Mouse (Mus musculus): ENCODE data around the gene Ppp1r12c. TPM values are rescaled to one million over a fixed set of nuclear protein-coding genes. Genes with fewer than 3 reads are reported as not detected.
A peak's percentile ranks its signal among the peaks of the same experiment; 100 is the strongest.

Ppp1r12c gene
- total RNA-seq, 1 experiment from 2014 or later: 190 TPM

DNA sequence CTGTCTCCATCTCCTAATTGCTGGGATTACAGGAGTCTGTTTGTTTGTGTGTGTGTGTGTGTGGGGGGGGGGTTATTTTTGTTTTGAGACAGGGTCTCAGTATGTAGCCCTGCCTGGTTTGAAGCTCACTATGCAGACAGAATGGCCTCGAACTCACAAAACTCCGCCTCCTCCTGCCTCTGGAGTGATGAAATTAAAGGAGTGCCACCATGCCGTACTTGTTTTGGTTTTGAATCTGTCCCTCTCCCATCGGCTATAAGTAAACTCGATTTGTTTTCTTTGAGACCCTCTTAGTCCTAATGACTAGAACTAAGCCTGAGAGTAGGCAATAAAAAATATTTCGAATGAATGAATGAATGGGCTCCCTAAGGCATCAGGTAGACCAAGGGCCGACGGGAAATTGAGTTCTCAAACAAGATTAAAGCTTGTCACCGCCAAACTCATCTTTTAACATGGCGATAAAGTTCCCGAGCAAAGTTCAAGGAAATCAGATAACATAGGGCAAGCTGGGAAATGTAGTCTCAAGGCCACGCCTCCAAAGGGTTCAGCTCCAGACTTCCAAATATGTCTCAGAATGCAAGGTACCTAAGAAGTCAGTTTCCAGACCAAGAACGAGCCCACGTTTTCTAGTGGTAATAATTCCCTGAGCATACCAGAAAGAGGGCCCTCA, 1.1 kb upstream of the Ppp1r12c start:
- no peak for ATAC-seq (replicated peaks in 1 of 2; ENCODE audit: insufficient read depth in 1 of 2, low FRiP score in 2 of 2, low TSS enrichment in 1 of 2, low read depth in 1 of 2, poor library complexity in 2 of 2, severe bottlenecking in 2 of 2)

DNA sequence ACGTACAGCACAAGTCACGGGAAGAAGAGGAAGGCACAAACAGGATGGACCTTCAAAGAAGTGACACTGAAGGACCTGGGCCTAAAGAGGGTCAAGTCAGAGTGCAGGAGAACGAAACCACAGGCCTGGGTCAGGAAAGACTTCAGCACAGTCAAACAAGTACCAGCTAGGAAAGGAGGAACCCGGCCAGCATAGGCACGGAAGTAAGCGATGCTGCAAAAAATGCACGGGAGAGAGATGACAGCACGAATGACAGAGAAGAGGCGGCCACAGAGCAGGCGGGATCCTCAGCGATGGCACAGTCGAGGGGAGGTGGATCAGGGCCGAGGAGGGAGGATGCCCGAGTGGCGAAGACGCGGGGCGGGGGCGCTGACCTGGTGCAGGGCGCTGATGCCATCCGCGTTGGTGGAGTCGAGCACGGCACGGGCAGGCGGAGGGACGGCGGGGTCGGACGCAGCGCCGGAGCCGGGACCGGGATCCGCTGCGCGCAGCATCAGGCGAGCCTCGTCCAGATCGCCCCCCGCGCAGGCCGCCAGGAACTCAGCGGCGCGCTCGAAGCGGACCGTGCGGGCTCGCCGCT, 498 bp downstream of the Ppp1r12c start:
- peak in 1 of 2 experiments; percentile 23; a peak in 2 of 4 replicates for ATAC-seq (replicated peaks in 1 of 2; ENCODE audit: insufficient read depth in 1 of 2, low FRiP score in 2 of 2, low TSS enrichment in 1 of 2, low read depth in 1 of 2, poor library complexity in 2 of 2, severe bottlenecking in 2 of 2)

DNA sequence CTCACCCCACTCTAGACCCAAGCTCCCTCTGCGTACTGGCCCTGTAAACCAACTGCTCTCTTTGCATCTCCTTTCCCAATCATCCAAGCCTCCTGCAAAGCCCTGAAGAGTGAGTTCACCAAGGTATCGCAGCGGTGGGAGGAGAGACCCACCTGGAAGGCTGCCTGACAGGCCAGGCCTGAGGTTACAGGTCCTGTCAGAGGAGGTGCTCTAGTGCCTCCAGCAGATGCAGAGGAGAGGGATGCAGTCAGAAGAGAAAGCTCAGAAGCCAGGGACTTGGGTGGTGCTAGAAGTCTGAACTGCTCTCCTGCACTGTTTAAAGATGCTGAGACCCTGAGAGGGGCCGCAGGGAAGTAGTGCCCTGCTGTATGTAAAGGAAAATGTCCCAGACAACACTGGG, 2.4 kb downstream of the Ppp1r12c start:
- ATAC-seq (replicated peaks in 1 of 2; ENCODE audit: insufficient read depth in 1 of 2, low FRiP score in 2 of 2, low TSS enrichment in 1 of 2, low read depth in 1 of 2, poor library complexity in 2 of 2, severe bottlenecking in 2 of 2): no peak

DNA sequence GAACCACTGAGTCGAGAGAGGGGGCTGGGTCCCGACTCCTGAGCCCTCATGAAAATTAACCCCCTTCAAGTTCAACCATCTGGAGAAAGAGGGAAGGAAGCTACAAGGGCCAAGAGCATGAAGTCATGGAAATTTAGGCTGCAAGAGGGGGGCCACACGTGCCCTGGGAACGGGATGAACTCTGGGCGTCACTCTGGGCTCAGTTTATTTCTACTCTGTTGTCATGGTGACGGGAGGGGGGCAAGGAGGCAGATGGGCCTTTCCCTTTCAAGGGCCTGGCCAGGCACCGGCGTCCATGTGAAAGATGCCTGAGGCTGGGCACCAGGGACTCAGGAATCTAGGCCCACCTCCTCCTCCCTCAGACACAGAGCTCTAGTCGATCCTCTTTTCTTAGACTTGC, 3.2 kb downstream of the Ppp1r12c start:
- peak in 1 of 2 experiments; percentile 15; a peak in 1 of 4 replicates for ATAC-seq (replicated peaks in 1 of 2; ENCODE audit: insufficient read depth in 1 of 2, low FRiP score in 2 of 2, low TSS enrichment in 1 of 2, low read depth in 1 of 2, poor library complexity in 2 of 2, severe bottlenecking in 2 of 2)

DNA sequence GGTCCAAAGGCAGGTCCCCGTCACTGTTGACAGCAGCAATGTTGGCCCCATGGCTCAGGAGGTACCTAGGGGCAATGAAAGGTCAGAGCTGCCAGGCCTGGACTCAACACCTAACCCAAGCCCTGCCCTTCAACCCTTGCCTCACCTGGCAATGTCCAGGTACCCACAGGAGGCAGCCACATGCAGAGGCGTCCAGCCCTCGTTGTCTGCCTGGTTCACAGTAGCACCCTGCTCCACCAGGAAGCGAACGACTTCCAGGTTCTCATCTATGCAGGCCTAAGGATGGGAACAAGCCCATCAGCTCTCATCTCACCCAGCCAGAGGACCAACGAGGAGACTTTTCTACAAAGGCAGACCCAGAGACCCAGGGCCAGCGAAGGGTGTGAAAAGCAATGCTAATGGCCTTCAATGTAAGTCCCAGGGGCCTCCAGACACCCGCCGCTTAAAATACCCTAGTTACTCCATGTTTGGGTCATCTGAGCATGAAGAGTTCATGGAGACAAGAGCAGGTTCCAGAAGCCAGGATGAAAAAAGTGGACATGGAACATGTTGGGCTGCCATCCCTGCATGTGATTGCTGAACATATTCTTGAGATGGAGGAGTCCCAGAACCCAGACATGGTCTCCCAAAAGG, 4.1 kb downstream of the Ppp1r12c start:
- no peak for ATAC-seq (replicated peaks in 1 of 2; ENCODE audit: insufficient read depth in 1 of 2, low FRiP score in 2 of 2, low TSS enrichment in 1 of 2, low read depth in 1 of 2, poor library complexity in 2 of 2, severe bottlenecking in 2 of 2)

DNA sequence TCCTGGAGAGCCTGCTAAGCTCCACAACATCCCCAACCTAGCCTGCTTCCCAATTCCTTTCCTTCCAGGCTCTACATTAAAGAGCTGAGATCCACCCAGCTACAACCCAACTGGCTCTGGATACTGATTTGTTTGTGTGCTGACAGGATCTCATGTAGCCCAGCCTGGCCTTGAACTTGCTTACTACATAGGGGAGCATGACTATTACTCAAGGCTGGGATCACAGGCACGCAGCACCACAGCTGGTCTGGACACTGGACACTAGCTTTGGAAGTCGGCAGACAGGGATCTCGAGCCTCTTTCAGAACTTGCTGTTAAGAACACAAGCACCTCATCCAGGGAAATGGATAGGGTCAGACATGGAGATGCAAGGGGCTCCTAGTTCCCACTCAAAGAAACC, 5.0 kb downstream of the Ppp1r12c start:
- no peak for ATAC-seq (replicated peaks in 1 of 2; ENCODE audit: insufficient read depth in 1 of 2, low FRiP score in 2 of 2, low TSS enrichment in 1 of 2, low read depth in 1 of 2, poor library complexity in 2 of 2, severe bottlenecking in 2 of 2)

DNA sequence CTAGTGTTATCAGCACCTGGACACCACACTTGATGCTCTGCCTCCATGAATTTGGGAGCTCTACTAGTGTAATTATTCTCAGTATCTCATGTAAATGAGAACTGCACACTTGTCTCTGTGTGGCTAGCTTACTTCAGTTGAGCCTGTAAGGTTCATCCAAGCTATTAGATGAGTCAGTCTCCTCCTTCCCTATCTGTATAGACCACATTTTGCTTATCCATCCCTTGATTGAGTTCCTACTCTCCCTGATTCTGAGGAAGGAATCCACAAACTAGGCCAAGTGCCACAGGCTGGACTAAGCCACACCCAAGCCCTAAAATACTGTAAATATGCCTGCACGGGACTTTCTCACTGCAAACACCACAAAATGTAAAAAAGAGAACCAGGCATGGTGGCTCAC, 7.5 kb downstream of the Ppp1r12c start:
- no peak for ATAC-seq (replicated peaks in 1 of 2; ENCODE audit: insufficient read depth in 1 of 2, low FRiP score in 2 of 2, low TSS enrichment in 1 of 2, low read depth in 1 of 2, poor library complexity in 2 of 2, severe bottlenecking in 2 of 2)

DNA sequence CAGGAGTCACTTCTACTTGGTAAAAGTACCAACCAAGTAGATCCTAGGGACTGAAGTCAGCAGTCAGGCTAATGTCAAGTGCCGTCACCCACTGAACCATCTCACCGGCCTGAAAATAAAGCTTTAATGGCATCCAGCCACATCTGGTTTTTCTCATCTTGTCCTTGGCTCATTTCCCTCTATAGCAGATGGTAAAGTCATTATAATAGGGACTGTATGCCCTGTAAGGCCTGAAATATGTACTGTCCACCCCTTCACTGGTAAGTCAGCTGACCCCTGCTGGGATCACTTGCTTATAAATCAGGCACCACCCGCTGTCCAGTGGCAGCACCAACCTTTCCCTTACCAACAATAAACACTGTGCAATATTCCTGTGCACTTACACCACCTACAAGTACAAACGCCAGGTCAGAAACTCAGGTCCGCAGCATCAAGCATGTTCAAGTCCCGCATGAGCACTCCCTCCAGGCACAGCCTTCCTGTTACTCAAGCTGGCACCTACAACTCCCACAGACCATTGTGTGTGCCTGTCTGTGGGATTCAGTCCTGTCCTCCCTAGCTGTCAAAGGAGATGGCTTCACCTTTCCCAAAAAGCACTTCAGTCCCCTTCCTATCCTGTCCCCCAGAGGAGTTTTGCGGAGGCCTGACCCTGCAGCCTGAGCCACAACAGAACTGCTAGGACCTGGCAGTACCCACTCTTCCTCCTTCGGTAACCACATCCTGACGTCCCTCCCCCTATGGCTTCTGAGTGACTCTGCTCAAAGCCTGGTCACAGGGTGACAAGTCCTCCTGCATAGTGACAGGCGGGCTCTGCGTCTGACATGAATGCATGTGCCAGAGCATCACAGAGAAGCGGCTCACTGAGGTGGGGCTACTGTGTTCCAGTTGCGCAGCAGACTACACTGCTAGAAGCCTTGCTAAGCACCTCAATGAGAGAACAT, 8.9 kb downstream of the Ppp1r12c start:
- ATAC-seq (replicated peaks in 1 of 2; ENCODE audit: insufficient read depth in 1 of 2, low FRiP score in 2 of 2, low TSS enrichment in 1 of 2, low read depth in 1 of 2, poor library complexity in 2 of 2, severe bottlenecking in 2 of 2): peak; percentile 95 to 99

DNA sequence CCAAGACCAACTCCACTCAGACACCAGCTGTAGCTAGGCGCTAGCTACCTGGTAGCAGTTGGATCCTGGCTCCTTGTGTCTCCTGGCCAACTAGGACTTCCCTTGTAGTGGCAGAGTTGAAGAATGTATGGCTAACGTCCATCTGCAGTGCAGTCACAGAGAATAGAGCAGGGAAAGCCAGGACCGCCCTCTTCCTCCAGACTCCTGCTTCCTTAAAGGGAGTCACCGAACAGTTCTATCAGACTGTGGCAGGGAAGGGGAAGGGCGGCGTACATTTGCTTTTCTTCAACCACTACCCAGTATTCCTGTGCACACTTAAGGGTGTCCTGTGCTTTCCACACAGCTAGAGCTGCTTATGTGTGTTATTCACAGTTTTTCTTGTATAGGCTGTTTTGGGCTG, 10.2 kb downstream of the Ppp1r12c start:
- ATAC-seq (replicated peaks in 1 of 2; ENCODE audit: insufficient read depth in 1 of 2, low FRiP score in 2 of 2, low TSS enrichment in 1 of 2, low read depth in 1 of 2, poor library complexity in 2 of 2, severe bottlenecking in 2 of 2): no peak

DNA sequence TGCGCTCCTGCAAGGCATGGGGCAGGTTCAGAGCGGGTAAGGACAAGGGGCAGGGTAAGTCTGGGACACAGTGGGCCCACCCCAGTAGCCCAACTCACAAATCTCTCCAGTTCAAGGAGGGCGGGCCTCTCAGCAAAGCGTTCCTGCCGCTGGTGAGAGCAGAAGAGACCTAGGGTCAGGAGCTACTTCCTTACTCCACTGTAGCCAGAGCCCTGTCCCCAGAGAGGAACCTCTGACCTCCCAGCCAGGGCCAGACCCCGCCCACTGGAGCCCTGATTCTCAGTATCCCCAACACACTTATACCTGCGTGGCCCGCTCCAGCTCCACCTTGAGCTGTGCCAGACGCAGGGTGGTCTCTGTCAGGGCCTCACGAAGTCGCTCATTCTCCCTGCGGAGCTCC, 19.2 kb downstream of the Ppp1r12c start:
- no peak for ATAC-seq (replicated peaks in 1 of 2; ENCODE audit: insufficient read depth in 1 of 2, low FRiP score in 2 of 2, low TSS enrichment in 1 of 2, low read depth in 1 of 2, poor library complexity in 2 of 2, severe bottlenecking in 2 of 2)

DNA sequence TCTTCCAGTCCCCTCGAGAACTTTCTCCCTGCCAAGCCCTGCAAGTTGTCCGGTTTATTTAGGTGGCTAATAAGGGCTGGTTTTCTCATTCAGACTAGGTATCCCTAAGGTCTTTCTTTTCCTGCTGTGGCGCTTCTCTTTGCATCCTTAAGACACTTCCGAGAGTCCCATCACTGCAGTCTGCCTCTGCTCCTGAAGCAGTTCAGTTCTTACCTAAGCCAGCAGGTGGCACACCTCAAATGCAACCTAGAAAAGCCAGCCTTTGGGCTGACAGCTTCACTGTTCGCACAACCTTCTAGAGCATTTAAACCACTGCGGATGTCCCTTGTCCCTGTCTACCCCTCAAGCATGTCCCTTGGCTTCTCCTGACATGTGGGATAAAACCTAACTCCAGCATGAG, 21.8 kb downstream of the Ppp1r12c start:
- peak; percentile 49 to 56; a peak in 3 of 4 replicates for ATAC-seq (replicated peaks in 1 of 2; ENCODE audit: insufficient read depth in 1 of 2, low FRiP score in 2 of 2, low TSS enrichment in 1 of 2, low read depth in 1 of 2, poor library complexity in 2 of 2, severe bottlenecking in 2 of 2)

DNA sequence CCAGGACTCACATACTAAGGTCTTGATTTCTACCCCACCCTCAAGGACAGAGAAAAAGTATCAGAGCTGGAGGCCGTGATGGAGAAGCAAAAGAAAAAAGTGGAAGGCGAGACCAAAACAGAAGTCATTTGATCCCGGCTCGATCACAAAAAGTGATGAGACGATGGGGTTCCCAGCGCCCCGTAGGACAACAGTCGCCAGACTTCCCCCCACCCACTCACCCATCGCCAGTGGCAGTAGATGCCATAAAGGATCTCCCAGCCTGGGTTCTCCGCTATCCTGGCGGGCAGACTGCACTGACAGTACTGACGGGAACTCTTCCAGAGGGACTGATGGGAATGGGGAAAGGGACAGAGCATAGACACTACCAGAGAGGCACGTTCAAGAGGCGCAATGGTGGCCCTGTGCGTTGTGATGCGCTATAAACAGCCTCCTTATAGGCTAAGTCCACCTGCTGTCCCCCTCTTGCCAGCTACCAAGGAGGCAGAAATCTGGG, 22.6 kb downstream of the Ppp1r12c start:
- no peak for ATAC-seq (replicated peaks in 1 of 2; ENCODE audit: insufficient read depth in 1 of 2, low FRiP score in 2 of 2, low TSS enrichment in 1 of 2, low read depth in 1 of 2, poor library complexity in 2 of 2, severe bottlenecking in 2 of 2)

DNA sequence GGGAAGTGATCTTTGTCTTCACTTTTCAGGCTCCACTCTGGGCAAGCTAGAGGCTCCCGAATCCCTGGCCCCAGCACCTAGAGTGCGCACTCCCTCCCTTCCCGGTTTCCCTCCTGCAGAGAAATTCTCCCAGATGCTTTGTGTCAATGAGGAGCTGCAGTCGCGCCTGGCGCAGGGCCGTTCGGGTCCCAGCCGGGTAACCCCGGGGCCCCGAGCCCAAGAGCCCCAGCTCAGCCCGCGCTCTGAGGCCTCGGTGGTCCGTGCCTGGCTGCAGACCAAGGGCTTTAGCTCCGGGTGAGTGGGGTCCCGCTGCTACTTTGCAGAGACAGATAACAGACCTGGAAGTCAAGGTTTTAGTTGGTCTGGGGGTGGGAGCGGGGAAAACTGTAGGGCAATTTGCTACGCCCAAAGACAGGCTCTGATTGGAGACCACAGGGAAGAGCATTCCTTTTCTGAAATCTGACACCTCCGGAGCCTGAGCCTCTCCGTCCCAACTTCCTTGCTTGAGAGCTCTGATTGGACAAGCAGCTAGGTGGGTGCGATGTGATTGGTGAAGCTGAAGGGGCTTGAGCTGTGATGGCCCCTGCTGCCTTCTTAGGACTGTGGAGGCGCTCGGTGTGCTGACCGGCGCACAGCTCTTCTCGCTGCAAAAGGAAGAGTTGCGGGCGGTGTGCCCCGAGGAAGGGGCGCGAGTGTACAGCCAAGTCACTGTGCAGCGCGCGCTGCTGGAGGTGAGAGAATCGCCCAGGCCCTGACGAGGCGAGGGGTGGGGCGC, 23.3 kb downstream of the Ppp1r12c start:
- peak; percentile 68 to 84 for ATAC-seq (replicated peaks in 1 of 2; ENCODE audit: insufficient read depth in 1 of 2, low FRiP score in 2 of 2, low TSS enrichment in 1 of 2, low read depth in 1 of 2, poor library complexity in 2 of 2, severe bottlenecking in 2 of 2)

DNA sequence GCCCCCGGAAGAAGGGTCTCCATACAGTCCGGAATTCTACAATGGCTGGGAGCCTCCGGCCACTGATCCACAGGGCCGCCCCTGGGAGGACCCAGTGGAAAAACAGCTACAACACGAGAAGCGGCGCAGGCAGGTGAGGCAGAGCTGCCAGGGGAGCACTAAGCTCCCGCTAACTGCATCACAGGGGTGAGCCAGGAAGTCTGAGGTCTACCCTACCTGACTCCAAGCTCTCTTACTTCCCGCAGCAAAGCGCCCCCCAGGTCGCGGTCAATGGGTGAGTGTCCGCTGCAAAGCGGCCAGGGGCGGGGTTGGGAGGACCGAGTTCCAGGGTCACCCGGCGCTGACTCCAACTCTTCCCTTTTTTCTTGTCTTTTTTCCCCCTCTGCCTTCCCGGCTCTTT, 27.5 kb downstream of the Ppp1r12c start:
- ATAC-seq (replicated peaks in 1 of 2; ENCODE audit: insufficient read depth in 1 of 2, low FRiP score in 2 of 2, low TSS enrichment in 1 of 2, low read depth in 1 of 2, poor library complexity in 2 of 2, severe bottlenecking in 2 of 2): no peak

DNA sequence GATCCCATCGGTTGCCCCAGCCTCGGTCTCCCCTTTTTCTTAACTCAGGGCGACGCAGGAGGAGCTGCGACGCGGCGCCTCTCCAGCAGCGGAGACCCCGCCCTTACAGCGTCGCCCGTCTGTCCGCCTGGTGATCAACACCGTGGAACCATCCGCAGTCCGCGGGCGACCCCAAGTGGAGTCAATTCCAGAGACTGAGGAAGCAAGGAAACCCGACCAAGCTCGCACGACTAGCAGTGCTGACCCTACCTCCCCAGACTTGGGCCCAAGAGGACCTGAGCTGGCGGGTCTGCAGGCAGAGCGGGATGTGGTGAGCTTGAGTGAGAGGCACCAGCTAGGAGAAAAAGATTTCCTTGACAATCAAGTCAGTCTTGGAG, 30.3 kb downstream of the Ppp1r12c start:
- peak; percentile 55 to 58; a peak in 3 of 4 replicates for ATAC-seq (replicated peaks in 1 of 2; ENCODE audit: insufficient read depth in 1 of 2, low FRiP score in 2 of 2, low TSS enrichment in 1 of 2, low read depth in 1 of 2, poor library complexity in 2 of 2, severe bottlenecking in 2 of 2)

DNA sequence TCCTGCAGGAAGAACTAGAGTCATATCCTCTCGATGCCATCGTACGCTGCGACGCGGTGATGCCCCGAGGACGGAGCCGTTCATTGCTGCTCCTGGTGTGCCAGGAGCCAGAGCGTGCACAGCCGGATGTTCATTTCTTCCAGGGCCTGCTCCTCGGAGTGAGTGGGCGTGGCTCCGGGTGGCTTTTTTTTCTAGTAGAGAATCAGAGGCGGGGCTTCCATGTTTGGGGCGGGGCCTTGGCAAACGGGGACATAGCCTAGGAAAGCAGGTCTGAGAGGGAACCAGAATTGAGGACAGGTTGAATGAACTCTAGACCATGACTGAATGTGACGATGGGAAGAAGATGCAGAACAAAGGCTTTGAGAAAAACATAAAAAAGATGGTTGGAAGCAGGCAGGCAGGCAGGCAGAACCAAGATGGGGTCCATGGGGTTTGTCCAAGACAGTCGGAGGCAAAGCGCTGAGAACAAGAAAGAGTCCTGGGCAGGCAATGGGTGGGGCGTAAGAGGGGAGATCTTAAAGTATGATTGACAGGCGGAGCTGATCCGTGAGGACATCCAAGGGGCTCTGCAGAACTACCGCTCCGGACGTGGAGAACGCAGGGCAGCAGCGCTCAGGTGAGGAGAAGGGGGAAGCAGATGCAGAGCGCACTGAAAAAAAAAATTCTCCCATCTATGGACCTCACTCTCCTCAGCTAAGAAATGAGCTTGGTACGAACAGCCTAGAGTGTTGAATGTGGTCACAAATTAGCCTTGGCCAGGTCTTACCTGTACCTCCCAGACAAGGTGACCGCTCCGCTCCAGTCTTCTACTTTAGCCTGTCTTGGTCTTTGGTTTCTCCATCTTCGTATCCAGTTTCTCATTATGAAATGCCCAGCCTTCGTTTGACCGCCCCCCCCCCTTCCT, 31.0 kb downstream of the Ppp1r12c start:
- ATAC-seq (replicated peaks in 1 of 2; ENCODE audit: insufficient read depth in 1 of 2, low FRiP score in 2 of 2, low TSS enrichment in 1 of 2, low read depth in 1 of 2, poor library complexity in 2 of 2, severe bottlenecking in 2 of 2): peak in 1 of 2 experiments; percentile 30; a peak in 3 of 4 replicates

Data from hematopoietic stem cell, adult 5-6 weeks (primary cell).